Mouse (Mus musculus) kidney, postnatal 0 days (tissue): ENCODE data around the gene Creld2. TPM values are rescaled to one million over a fixed set of nuclear protein-coding genes. Genes with fewer than 3 reads are reported as not detected.

Experiments used
- ATAC-seq: fragments of 200-750 bp; cut with Nextera tagmentation; replicated peaks from 2 replicates; pipeline ENCODE4 v1.8.0; 2017; ENCODE audit warnings: low read depth, moderate number of reproducible peaks, moderate TSS enrichment, moderate library complexity; ENCODE audit not compliant: low FRiP score
- DNase-seq: peaks from one replicate; pipeline ENCODE4 v3.0.0-alpha.2; 2016; ENCODE audit warnings: low spot score
- H3K27ac ChIP-seq: fragments of 300-500 bp; sonication (generic); 2 replicates; pipeline ENCODE4 v1.5.1; 2014; ENCODE audit warnings: mild to moderate bottlenecking
- H3K27me3 ChIP-seq: fragments of 300-500 bp; sonication (generic); 2 replicates; pipeline ENCODE4 v1.6.1; 2014; ENCODE audit warnings: low read length, mixed read lengths; ENCODE audit not compliant: insufficient read depth
- H3K36me3 ChIP-seq: fragments of 300-500 bp; sonication (generic); 2 replicates; pipeline ENCODE4 v1.6.1; 2014; ENCODE audit warnings: low read length, mixed read lengths; ENCODE audit not compliant: insufficient read depth
- H3K4me1 ChIP-seq: fragments of 300-500 bp; sonication (generic); replicated peaks from 2 replicates; pipeline ENCODE4 v1.6.1; 2014; ENCODE audit warnings: antibody characterized with exemption, low read length, mixed read lengths; ENCODE audit not compliant: insufficient read depth
- H3K4me2 ChIP-seq: fragments of 300-500 bp; sonication (generic); 2 replicates; pipeline ENCODE4 v1.6.1; 2014; ENCODE audit warnings: mild to moderate bottlenecking, low read length, moderate library complexity, mixed read lengths
- H3K4me3 ChIP-seq: fragments of 300-500 bp; sonication (generic); replicated peaks from 2 replicates; pipeline ENCODE4 v1.5.1; 2014; ENCODE audit warnings: low read depth, low read length
- H3K9ac ChIP-seq: fragments of 300-500 bp; sonication (generic); 2 replicates; pipeline ENCODE4 v1.6.1; 2014; ENCODE audit warnings: low read depth, low read length
- H3K9me3 ChIP-seq: fragments of 300-500 bp; sonication (generic); replicated peaks from 2 replicates; pipeline ENCODE4 v1.6.1; 2016; ENCODE audit warnings: low read length, inconsistent platforms, mixed read lengths
- CTCF ChIP-seq: IDR thresholded peaks from 2 replicates; pipeline ENCODE4 v1.5.1; 2016; ENCODE audit warnings: antibody characterized with exemption, low read depth, mild to moderate bottlenecking, moderate library complexity
- WGBS: fragments of 180-500 bp; shearing (Covaris S2); extraction: QIAGEN DNeasy Blood & Tissue Kit; methylation state at CpG from one replicate; pipeline ENCODE4 v1.1.7; 2014; 5-methylcytosine and 5-hydroxymethylcytosine counted together
- polyA plus RNA-seq: library from polyadenylated mRNA; unstranded; fragments of >200 nt; fragmentation: Nextera tagmentation; extraction: Ambion mirVana; gene quantifications from 2 replicates; pipeline ENCODE4 v1.2.1, GENCODE M21; 2015

Creld2 gene
- polyA plus RNA-seq, 1 experiment from 2014 or later, result 79.0 TPM

- H3K9ac ChIP-seq, result no peak overlapping the region
- 29% methylated on average over 6 of the region's 6 CpGs for WGBS
- TF ChIP-seq CTCF, result no peak
- H3K36me3 ChIP-seq, result no peaks in the 10 kb centered on the region
- peak overlapping the region; percentile 82 for H3K27ac ChIP-seq
- H3K4me1 ChIP-seq, result peaks cover 44% of the 10 kb centered on the region
- no peaks in the 10 kb centered on the region for H3K27me3 ChIP-seq
- H3K9me3 ChIP-seq, result no peaks in the 10 kb centered on the region
- no peak overlapping the region for H3K4me2 ChIP-seq
- H3K4me3 ChIP-seq, result no peak overlapping the region
- peak; percentile 49 for DNase-seq
- peak; percentile 86 for ATAC-seq
These were observed 34.9 kb downstream of the Creld2 start for GRCm38 (mm10) chr15:88854119-88854968.

DNA sequence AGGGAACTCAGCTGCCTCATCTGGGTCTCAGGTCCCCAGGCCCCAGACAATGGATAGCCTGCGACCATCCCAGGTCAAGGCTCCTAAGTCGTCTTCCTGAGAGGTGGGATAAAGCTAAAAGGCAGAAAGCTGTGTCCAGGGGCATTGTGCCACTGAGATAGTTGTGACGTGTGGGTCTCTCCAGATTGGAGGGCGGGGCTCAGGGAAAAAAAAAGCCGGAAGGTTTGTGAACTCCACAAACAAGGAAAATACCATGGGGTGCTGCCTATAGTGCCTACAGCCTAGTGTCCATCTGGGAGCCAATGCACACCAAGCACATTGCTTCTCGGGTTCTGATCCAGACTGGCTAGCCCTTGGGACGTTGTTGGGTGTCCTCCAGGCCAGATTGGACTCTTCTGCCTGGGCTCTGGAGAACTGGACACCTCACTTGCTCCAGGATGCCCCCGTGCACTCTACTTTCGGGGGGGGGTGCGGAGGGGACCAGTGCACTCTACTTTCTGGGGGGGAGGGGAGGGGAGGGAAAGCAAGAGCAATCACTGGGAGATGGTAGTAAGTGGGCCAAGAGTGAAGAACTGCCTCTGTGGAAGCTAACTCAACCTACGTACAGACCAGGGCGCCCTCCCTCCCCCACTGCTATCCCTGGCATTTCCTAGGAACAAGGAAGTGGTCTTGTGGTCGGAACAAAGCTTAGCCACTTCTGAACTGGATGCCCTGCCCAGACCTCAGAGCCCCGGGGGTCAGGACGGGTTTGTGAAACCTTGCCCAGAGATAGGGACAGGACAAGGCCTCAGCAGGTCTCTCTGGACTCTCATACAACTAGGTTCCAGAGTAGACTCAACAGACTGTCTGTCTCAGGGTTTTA lies 35.8 kb downstream of the Creld2 start:
- DNase-seq, result no peak

DNA sequence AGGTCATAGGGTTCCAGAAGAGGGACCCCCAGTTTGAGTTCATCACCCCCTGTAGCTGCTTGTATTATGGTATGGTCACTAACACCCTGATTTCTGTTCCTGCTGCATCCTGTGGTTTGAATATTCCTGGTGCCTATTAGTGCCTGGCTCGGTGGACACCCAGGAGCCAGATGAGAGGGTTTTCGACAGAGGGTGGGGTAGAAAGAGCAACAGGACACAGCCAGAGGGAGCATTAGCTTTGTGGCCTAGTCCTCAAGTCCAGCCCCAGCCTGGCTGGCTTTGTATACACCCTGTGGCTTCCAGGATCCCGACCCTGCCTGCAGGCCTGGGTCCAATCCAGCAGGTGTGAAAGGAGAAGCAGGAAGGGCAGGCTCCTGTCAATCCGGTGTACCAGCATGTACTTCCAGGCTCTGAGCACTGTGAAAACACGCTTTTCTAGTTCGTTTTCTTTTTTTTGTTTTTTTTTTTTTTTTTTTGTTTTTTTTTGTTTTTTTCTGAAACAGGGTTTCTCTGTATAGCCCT lies 36.5 kb downstream of the Creld2 start:
- no peak for ATAC-seq
- Histone ChIP-seq H3K4me3 (no peak overlapping the region), H3K36me3 (no peaks in the 10 kb centered on the region), H3K9me3 (no peaks in the 10 kb centered on the region), H3K9ac (0 out of 2 replicates have a peak overlapping the region, but pooled peaks have one; percentile 35), H3K4me1 (peaks cover 33% of the 10 kb centered on the region), H3K27ac (peak overlapping the region; percentile 82; the same call in 1 of the 2 replicates), H3K4me2 (no peak overlapping the region), H3K27me3 (no peaks in the 10 kb centered on the region)
- no peak for DNase-seq
- 69% methylated on average over 6 of the region's 6 CpGs for WGBS
- no peak for TF ChIP-seq CTCF

More for the DNA sequence above, 35.8 kb downstream of the Creld2 start:
- H3K27me3 ChIP-seq, result no peaks in the 10 kb centered on the region
- ATAC-seq, result no peak
- no peaks in the 10 kb centered on the region for H3K9me3 ChIP-seq
- H3K4me1 ChIP-seq, result peaks cover 39% of the 10 kb centered on the region
- H3K27ac ChIP-seq, result peak overlapping the region; percentile 82
- 0 out of 2 replicates have a peak overlapping the region, but pooled peaks have one; percentile 35 for H3K9ac ChIP-seq
- H3K4me3 ChIP-seq, result no peak overlapping the region
- no peak overlapping the region for H3K4me2 ChIP-seq
- no peaks in the 10 kb centered on the region for H3K36me3 ChIP-seq
- TF ChIP-seq CTCF, result no peak
- 65% methylated on average over 15 of the region's 15 CpGs for WGBS

- no peaks in the 10 kb centered on the region for H3K9me3 ChIP-seq
- H3K4me3 ChIP-seq, result no peak overlapping the region
- 82% methylated on average over 5 of the region's 5 CpGs for WGBS
- H3K27ac ChIP-seq, result no peak overlapping the region
- no peak overlapping the region for H3K4me2 ChIP-seq
- DNase-seq (no peak), ATAC-seq (no peak)
- no peaks in the 10 kb centered on the region for H3K27me3 ChIP-seq
- H3K36me3 ChIP-seq, result no peaks in the 10 kb centered on the region
- H3K4me1 ChIP-seq, result peaks cover 34% of the 10 kb centered on the region
- no peak overlapping the region for H3K9ac ChIP-seq
- TF ChIP-seq CTCF, result no peak
These were observed 37.2 kb downstream of the Creld2 start for GRCm38 (mm10) chr15:88856613-88857012.

- H3K36me3 ChIP-seq, result no peaks in the 10 kb centered on the region
- no peaks in the 10 kb centered on the region for H3K27me3 ChIP-seq
- TF ChIP-seq CTCF, result no peak
- ATAC-seq, result no peak
- H3K4me3 ChIP-seq, result no peak overlapping the region
- no peak overlapping the region for H3K9ac ChIP-seq
- peaks cover 34% of the 10 kb centered on the region for H3K4me1 ChIP-seq
- WGBS, result 94% methylated on average over 7 of the region's 7 CpGs
- H3K9me3 ChIP-seq, result no peaks in the 10 kb centered on the region
- H3K4me2 ChIP-seq, result no peak overlapping the region
- H3K27ac ChIP-seq, result no peak overlapping the region
- no peak for DNase-seq
These were observed 37.9 kb downstream of the Creld2 start for GRCm38 (mm10) chr15:88857361-88857760.

DNA sequence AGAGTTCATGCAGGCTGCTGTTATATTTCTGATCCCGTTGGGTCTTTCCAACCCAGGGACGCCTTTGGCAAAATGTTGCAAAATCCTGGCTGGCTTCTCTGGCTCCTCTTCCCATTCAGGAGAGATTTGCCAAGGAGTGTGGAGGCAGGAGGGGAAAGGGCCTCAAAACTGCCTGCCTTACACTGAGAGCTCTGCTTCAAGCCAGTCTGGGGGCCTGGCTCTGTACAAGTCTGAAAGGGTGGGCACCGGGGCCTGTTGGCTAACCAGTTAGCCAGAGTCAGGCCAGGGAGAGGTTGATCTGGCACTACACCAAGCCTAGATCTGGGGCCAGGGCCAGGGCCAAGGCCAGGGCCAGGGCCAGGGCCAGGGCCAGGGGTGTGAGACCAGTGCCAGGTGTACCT lies 38.7 kb downstream of the Creld2 start:
- WGBS, result 88% methylated on average over 3 of the region's 3 CpGs
- H3K9me3 ChIP-seq, result no peaks in the 10 kb centered on the region
- no peak overlapping the region for H3K27ac ChIP-seq
- DNase-seq (no peak), ATAC-seq (no peak)
- H3K4me2 ChIP-seq, result no peak overlapping the region
- H3K9ac ChIP-seq, result no peak overlapping the region
- H3K4me3 ChIP-seq, result no peak overlapping the region
- no peak for TF ChIP-seq CTCF
- no peaks in the 10 kb centered on the region for H3K36me3 ChIP-seq
- H3K27me3 ChIP-seq, result no peaks in the 10 kb centered on the region
- peaks cover 28% of the 10 kb centered on the region for H3K4me1 ChIP-seq
